Comparison of ENCODE assay signal across 16 mouse cellular contexts in genomic region chr3:98059076-98059475, GRCm38 (mm10).
"Had no signal": no experiment of that assay in that cellular context is flagged by ENCODE, and none has a peak within 500 bp of the region (broad histone marks: within the 10 kb centered on the region; RNA-seq: fewer than 3 reads in every experiment).

No protein-coding gene starts in this region.

- H3K27me3 ChIP-seq: liver, embryonic 13.5 days; midbrain, embryonic 15.5 days; neural tube, embryonic 12.5 days; stomach, embryonic 15.5 days had no signal

- H3K9ac ChIP-seq: liver, embryonic 13.5 days; liver, postnatal 0 days; midbrain, embryonic 15.5 days; neural tube, embryonic 12.5 days; stomach, embryonic 15.5 days had no signal

- H3K36me3 ChIP-seq: midbrain, embryonic 15.5 days; neural tube, embryonic 12.5 days; stomach, embryonic 15.5 days had no signal

- H3K4me2 ChIP-seq: liver, embryonic 13.5 days; midbrain, embryonic 11.5 days; midbrain, embryonic 15.5 days; neural tube, embryonic 12.5 days; stomach, embryonic 15.5 days had no signal

- H3K4me3 ChIP-seq: liver, embryonic 13.5 days; midbrain, embryonic 15.5 days; neural tube, embryonic 12.5 days; stomach, embryonic 15.5 days had no signal

- H3K9me3 ChIP-seq: liver, embryonic 13.5 days; midbrain, embryonic 15.5 days; neural tube, embryonic 12.5 days; stomach, embryonic 15.5 days had no signal

- DNase-seq: kidney, adult 8-10 months; kidney, postnatal 36 days; layer of hippocampus, adult 9-11 months; layer of hippocampus, postnatal 36 days; liver; liver, embryonic 13.5 days; liver, postnatal 0 days; lung, postnatal 36 days; right cerebral cortex, postnatal 14 days; thymus, adult 2 months; thymus, postnatal 36 days had no signal

- ATAC-seq: liver, postnatal 0 days; midbrain, embryonic 15.5 days had no signal

- H3K27ac ChIP-seq: kidney, postnatal 0 days; liver, embryonic 13.5 days; midbrain, embryonic 15.5 days; neural tube, embryonic 12.5 days; stomach, embryonic 15.5 days had no signal
